Mouse (Mus musculus) ovary, postnatal 10 days (tissue): ENCODE measurements at regions not wholly inside any gene's neighbourhood (a gene's known extent, or its start where the extent isn't known, plus 50 kb on each side); places are given as distances from the start of the nearest gene placed in this dataset.

Experiments used
- DNase-seq: peaks from one replicate; pipeline ENCODE4 v3.0.0; 2022; ENCODE audit warnings: low spot score

GRCm38 (mm10) chr1:95762244-95762643 is 94.9 kb upstream of the St8sia4 start:
- peak; percentile 10 for DNase-seq

DNA sequence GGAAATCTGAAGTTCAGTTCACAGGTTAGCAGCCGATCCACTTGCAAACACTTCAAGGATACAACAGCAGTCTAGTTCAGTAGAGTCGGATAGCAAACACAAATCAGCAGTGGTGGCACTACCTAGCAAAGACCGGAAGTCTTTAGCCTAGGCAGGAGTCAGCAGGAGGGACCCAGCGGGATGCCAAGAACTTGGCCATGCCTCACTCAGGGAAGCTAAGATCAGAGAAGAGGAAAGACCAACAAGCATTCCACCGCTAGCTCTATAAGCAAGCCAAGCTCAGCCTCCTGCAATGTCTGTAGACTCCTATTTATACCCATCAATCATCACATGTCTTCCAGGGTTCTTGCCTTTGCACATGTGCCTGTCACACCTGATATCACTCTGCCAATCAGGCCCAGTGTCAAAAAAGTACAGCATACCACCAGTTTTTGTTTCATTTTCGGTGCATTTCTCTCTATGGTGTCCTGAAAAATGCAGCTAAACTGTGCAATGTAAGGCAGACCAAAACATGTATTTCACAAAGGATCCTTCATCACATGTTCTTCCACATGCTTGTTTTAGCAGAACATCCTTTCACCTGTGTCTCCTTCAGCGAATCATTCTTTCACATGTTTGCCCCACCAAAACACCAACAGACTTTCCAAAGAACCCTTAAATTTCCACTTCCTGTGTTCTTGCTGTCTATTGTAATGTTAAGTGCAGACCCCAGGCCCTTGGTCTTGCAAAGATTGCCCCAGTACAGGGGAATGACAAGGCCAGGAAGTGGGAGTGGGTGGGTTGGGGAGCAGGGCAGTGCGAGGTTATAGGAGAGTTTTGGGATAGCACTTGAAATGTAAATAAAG is 86.9 kb upstream of the St8sia4 start:
- DNase-seq, result no peak

GRCm38 (mm10) chr1:95753517-95753916 is 86.1 kb upstream of the St8sia4 start:
- no peak for DNase-seq

DNA sequence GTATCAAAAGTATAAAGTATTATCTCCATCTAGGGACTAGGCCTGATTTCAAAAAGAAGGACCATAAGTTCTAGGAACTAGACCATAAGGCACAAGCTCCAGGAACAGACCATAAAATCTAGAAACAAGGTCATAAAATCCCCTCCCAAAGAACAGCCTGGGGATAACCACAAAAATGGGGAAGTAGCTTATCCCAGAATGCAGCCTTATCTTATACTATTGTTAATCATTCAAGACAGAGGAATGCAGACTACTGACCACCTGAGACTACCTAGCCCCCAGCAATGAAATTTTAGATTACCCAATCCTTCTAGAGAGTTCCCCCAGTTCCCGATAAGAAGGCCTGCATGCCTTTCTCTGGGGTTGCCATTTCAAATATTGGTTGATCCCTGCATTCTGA is 81.6 kb upstream of the St8sia4 start:
- no peak for DNase-seq

GRCm38 (mm10) chr1:95747287-95747686 is 79.9 kb upstream of the St8sia4 start:
- no peak for DNase-seq

DNA sequence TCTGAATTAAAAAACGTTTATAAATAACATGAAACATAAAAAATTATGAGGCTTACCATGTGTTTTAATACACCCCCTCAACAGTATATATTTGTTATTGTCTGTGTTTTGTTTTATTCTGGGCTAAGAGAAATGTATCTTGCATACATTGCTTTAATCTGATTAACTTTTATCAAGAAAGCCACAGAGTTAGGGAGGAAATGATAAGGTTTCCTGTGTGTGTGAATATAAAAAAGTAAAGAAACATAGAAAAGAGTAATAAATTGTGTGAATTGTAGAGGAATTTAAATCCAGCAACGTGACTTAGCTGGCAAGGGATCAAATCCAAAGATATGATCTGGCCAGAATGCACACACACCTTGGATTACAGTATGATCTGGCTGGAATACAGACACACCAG is 77.1 kb upstream of the St8sia4 start:
- no peak for DNase-seq

DNA sequence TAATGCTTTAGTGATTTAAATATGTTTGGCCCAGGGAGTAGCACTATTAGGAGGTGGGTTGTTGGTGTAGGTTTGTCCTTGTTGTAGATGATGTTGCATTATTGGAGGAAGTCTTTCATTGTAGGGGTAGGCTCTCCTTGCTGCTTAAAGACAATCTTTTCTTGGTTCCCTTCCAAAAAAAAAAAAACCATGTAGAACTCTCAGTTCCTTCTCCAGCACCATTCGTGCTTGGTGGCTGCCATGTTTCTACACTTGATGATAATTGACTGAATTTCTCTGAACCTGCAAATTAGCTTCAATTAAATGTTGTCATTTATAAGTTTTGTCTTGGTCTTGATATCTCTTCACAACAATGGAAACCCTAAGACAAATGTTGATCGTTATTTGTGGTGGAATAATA is 76.0 kb upstream of the St8sia4 start:
- no peak for DNase-seq

- DNase-seq, result no peak
Measured at GRCm38 (mm10) chr1:95719449-95719848, 52.1 kb upstream of the St8sia4 start.

GRCm38 (mm10) chr1:95718794-95719193 is 51.4 kb upstream of the St8sia4 start:
- DNase-seq, result no peak
